Mouse (Mus musculus): ENCODE measurements at regions not wholly inside any gene's neighbourhood (a gene's known extent, or its start where the extent isn't known, plus 50 kb on each side); places are given as distances from the start of the nearest gene placed in this dataset.
A peak's percentile ranks its signal among the peaks of the same experiment; 100 is the strongest.
"Not testable (repeated sequence)": the region's sequence is repeated elsewhere in the genome, so short reads cannot be mapped to it uniquely, and the experiment has no call there.

DNA sequence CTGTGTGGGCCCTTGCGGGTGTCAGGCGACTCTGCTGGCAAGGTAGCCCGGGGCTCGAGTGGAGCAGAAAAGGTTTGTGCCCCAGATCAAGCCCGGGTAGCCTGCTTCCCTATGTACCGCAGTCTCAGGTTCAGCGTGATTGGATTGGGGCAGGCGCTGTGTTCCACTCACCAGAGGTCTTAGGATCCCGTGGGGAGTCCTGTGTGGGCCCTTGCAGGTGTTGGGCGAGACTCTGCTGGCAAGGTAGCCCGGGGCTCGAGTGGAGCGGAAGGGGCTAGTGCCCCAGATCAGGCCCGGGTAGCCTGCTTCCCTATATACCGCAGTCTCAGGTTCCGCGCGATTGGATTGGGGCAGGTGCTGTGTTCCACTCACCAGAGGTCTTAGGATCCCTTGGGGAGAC lies 69.5 kb upstream of the C130026I21Rik start:
- H3K27ac ChIP-seq (ENCODE audit: insufficient read depth, low read length); H3K36me3 ChIP-seq (ENCODE audit: control insufficient read depth, insufficient read depth, low read length): not testable (repeated sequence)
- 84% methylated on average over 17 of the region's 18 CpGs for WGBS

More for the DNA sequence above, 69.5 kb upstream of the C130026I21Rik start:
- not testable (repeated sequence) for H3K4me3 ChIP-seq (ENCODE audit: extremely low read depth, insufficient read depth, insufficient read length); H3K27me3 ChIP-seq (ENCODE audit: control insufficient read depth, insufficient read depth, low read length); H3K4me1 ChIP-seq (ENCODE audit: control insufficient read depth, insufficient read depth, insufficient read length)
- DNase-seq (ENCODE audit: low read depth in 1 of 2, low spot score in 2 of 2) = peak in 1 of 2 experiments; percentile 2
